Mouse (Mus musculus) G1E (cell line): ENCODE data around the gene Ppp4r3b. TPM values are rescaled to one million over a fixed set of nuclear protein-coding genes. Genes with fewer than 3 reads are reported as not detected.
A peak's percentile ranks its signal among the peaks of the same experiment; 100 is the strongest.

Experiments
- ATAC-seq: 2 replicates; pipeline ENCODE4 v1.8.0; 2016; ENCODE audit warnings: mild to moderate bottlenecking; ENCODE audit not compliant: insufficient number of reproducible peaks, poor library complexity, low FRiP score, severe bottlenecking; ENCODE audit errors: extremely low read depth
- DNase-seq: peaks from one replicate; pipeline ENCODE4 v3.0.0; 2012; ENCODE audit warnings: low spot score
- H3K27me3 ChIP-seq: 2 replicates; pipeline ENCODE4 v1.6.1; 2012; ENCODE audit warnings: mild to moderate bottlenecking, low read length, inconsistent platforms; ENCODE audit not compliant: insufficient read depth
- H3K36me3 ChIP-seq: replicated peaks from 2 replicates; pipeline ENCODE3; 2012; ENCODE audit warnings: mild to moderate bottlenecking, inconsistent platforms
- H3K4me1 ChIP-seq: 2 replicates; pipeline ENCODE4 v1.6.1; 2012; ENCODE audit warnings: low read depth, low read length, inconsistent platforms, mixed read lengths; ENCODE audit not compliant: insufficient read depth
- H3K4me3 ChIP-seq: 2 replicates; pipeline ENCODE4 v1.5.1; 2012; ENCODE audit warnings: low read depth, mild to moderate bottlenecking, inconsistent platforms, low read length, moderate library complexity, mixed read lengths
- H3K9me3 ChIP-seq: replicated peaks from 2 replicates; pipeline ENCODE4 v1.6.1; 2012; ENCODE audit warnings: inconsistent platforms
- CTCF ChIP-seq: IDR thresholded peaks from 2 replicates; pipeline ENCODE4 v1.5.1; 2012; ENCODE audit warnings: low read depth, low read length, inconsistent platforms, mixed read lengths
- GATA1 ChIP-seq: IDR thresholded peaks from 2 replicates; pipeline ENCODE4 v1.6.1; 2012; ENCODE audit warnings: borderline replicate concordance, low read length, inconsistent platforms, mixed read lengths
- GATA2 ChIP-seq: IDR thresholded peaks from 2 replicates; pipeline ENCODE4 v1.6.1; 2012; ENCODE audit warnings: low read depth, low read length, inconsistent platforms, borderline replicate concordance
- POLR2AphosphoS5 ChIP-seq: IDR thresholded peaks from 2 replicates; pipeline ENCODE4 v1.6.1; 2012; ENCODE audit warnings: low read depth, low read length, inconsistent platforms; ENCODE audit not compliant: insufficient replicate concordance
- TAL1 ChIP-seq: conservative IDR thresholded peaks from 2 replicates; pipeline ENCODE4 v1.6.1; 2012; ENCODE audit warnings: low read depth, low read length, inconsistent platforms, mixed read lengths
- polyA plus RNA-seq: library from polyadenylated mRNA; stranded (reverse); fragments of >175 nt; gene quantifications from 2 replicates; pipeline ENCODE4 v1.2.3, GENCODE M21; 2012
- total RNA-seq, 2 experiments: library from RNA; stranded (forward) in 1 of 2; stranded (reverse) in 1 of 2; fragments of 200-1000 nt in 1 of 2; fragments of >200 nt in 1 of 2; fragmentation: Nextera tagmentation in 1 of 2; gene quantifications; 2 replicates each; pipeline ENCODE4 v1.2.3; 2014 to 2017

Gene Ppp4r3b
- total and polyA plus RNA-seq, 3 experiments = 35.6 to 225 (median 142) TPM

DNA sequence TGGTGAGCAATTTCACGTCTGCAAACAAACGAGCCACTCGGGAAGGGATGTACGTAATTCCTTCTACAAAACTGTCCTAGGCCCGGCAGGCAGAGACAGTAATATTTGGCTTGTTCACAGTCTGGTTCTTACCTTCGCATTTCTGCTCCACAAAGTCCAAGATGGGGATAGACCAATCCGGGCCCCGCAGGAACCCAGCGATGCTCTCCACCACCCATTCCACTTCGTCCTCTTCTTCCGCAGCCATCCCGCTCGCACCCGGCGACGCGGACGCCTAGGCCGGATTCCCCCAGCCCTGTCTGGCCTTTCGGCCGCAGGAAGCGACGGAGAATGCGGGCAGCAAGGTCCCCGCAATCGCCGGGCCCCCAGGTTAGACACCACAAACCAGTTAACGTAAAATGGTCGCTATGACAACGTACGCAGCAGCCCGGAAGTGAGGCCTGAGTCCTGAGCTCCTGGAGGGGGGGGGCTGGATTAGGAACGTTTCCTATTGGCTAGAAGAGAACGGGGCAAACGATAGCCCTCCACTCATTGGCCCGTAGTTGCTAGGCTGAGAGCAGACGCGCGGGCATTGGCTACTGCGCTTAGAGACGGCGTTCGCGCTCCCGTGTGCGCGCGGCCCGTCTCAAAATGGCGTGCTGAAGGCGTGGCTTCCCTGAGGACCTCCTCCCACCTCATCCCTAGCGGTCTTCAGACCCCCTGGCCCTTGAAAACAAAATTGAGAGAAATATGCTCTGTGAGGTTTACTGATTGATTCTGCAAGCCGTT is 74.4 kb downstream of the Ppp4r3b start, which contains the start of gene Cfap36:
Gene Cfap36 (minus strand): TSS at position 527 of the 768 bp plus-strand sequence.
- ATAC-seq (peak; percentile 99), DNase-seq (peak; percentile 98)
- Histone ChIP-seq H3K4me1 (peaks cover 18% of the 10 kb centered on the region), H3K36me3 (peaks cover 22% of the 10 kb centered on the region), H3K9me3 (no peaks in the 10 kb centered on the region), H3K4me3 (peak within 1 kb of the TSS; percentile 90), H3K27me3 (no peaks in the 10 kb centered on the region)
- no peak for TF ChIP-seq GATA2
- TF ChIP-seq CTCF = no peak
- no peak for TF ChIP-seq TAL1
- no peak for TF ChIP-seq GATA1
- TF ChIP-seq POLR2AphosphoS5 = no peak

- H3K9me3 ChIP-seq = no peaks in the 10 kb centered on the region
- peak overlapping the region; percentile 90; the same call in 1 of the 2 replicates for H3K4me3 ChIP-seq
- ATAC-seq (no peak), DNase-seq (no peak)
- TF ChIP-seq POLR2AphosphoS5 (no peak), CTCF (no peak), GATA1 (no peak), TAL1 (no peak), GATA2 (no peak)
- peaks cover 15% of the 10 kb centered on the region for H3K36me3 ChIP-seq
- H3K27me3 ChIP-seq = no peaks in the 10 kb centered on the region
- peaks cover 16% of the 10 kb centered on the region for H3K4me1 ChIP-seq
Measured at GRCm38 (mm10) chr11:29247725-29248124, 75.0 kb downstream of the Ppp4r3b start.

GRCm38 (mm10) chr11:29248386-29248785 is 75.7 kb downstream of the Ppp4r3b start:
- H3K9me3 ChIP-seq = no peaks in the 10 kb centered on the region
- TF ChIP-seq CTCF = no peak
- TF ChIP-seq TAL1 = no peak
- TF ChIP-seq GATA1 = no peak
- no peak for TF ChIP-seq GATA2
- TF ChIP-seq POLR2AphosphoS5 = no peak
- peaks cover 17% of the 10 kb centered on the region for H3K4me1 ChIP-seq
- H3K36me3 ChIP-seq = peaks cover 10% of the 10 kb centered on the region
- no peaks in the 10 kb centered on the region for H3K27me3 ChIP-seq
- DNase-seq = no peak
- H3K4me3 ChIP-seq = no peak overlapping the region
- ATAC-seq = no peak

- DNase-seq = no peak
- peaks cover 25% of the 10 kb centered on the region for H3K4me1 ChIP-seq
- no peaks in the 10 kb centered on the region for H3K9me3 ChIP-seq
- no peaks in the 10 kb centered on the region for H3K36me3 ChIP-seq
- ATAC-seq = no peak
- TF ChIP-seq POLR2AphosphoS5 (no peak), GATA1 (no peak), TAL1 (no peak), GATA2 (no peak), CTCF (no peak)
- no peak overlapping the region for H3K4me3 ChIP-seq
- H3K27me3 ChIP-seq = no peaks in the 10 kb centered on the region
Measured at GRCm38 (mm10) chr11:29254643-29255042, 82.0 kb downstream of the Ppp4r3b start.

GRCm38 (mm10) chr11:29267824-29268223 is 95.1 kb downstream of the Ppp4r3b start:
- Histone ChIP-seq H3K27me3 (no peaks in the 10 kb centered on the region; the same call in 1 of the 2 replicates), H3K9me3 (no peaks in the 10 kb centered on the region), H3K4me1 (no peaks in the 10 kb centered on the region), H3K4me3 (no peak overlapping the region), H3K36me3 (no peaks in the 10 kb centered on the region)
- no peak for TF ChIP-seq GATA2
- TF ChIP-seq TAL1 = no peak
- no peak for TF ChIP-seq POLR2AphosphoS5
- no peak for TF ChIP-seq GATA1
- TF ChIP-seq CTCF = no peak
- peak; percentile 6 for DNase-seq
- ATAC-seq = peak; percentile 28; the same call in 1 of the 2 replicates

Other genes starting within 250 kb of the Ppp4r3b start
- gene Pnpt1, start 42.1 kb upstream of the Ppp4r3b start, total RNA-seq (2014; fragmentation: Nextera tagmentation) = 69.2 and 87.0 TPM in 2 replicates
- gene Pnpt1, start 42.1 kb upstream of the Ppp4r3b start, total RNA-seq (2017) = 67.6 and 68.7 TPM in 2 replicates
- 202 and 234 TPM in 2 replicates for gene Pnpt1, start 42.1 kb upstream of the Ppp4r3b start, polyA plus RNA-seq
- 49.1 and 51.7 TPM in 2 replicates for gene Cfap36, start 74.5 kb downstream of the Ppp4r3b start, total RNA-seq (2014; fragmentation: Nextera tagmentation)
- gene Cfap36, start 74.5 kb downstream of the Ppp4r3b start, total RNA-seq (2017) = 61.6 and 70.4 TPM in 2 replicates
- gene Cfap36, start 74.5 kb downstream of the Ppp4r3b start, polyA plus RNA-seq = 32.9 and 36.1 TPM in 2 replicates
- gene Ccdc88a, start 200.8 kb downstream of the Ppp4r3b start, total RNA-seq (2014; fragmentation: Nextera tagmentation) = 85.9 and 86.2 TPM in 2 replicates
- 37.5 and 52.6 TPM in 2 replicates for gene Ccdc88a, start 200.8 kb downstream of the Ppp4r3b start, total RNA-seq (2017)
- gene Ccdc88a, start 200.8 kb downstream of the Ppp4r3b start, polyA plus RNA-seq = 13.0 and 15.6 TPM in 2 replicates